Mouse (Mus musculus): ENCODE measurements around the gene Fam81b.

- TF ChIP-seq CHD1 (IDR thresholded peaks at IDR 0.05; ENCODE audit: low read depth, low read length) (no peak), EP300 (IDR thresholded peaks at IDR 0.05; ENCODE audit: low read length) (no peak), PAX5 (IDR thresholded peaks at IDR 0.05; ENCODE audit: low read length) (no peak), RAD21 (IDR thresholded peaks at IDR 0.05; ENCODE audit: low read depth, low read length) (no peak), CHD2 (IDR thresholded peaks at IDR 0.05; ENCODE audit: low read length) (no peak), MEF2A (IDR thresholded peaks at IDR 0.05; ENCODE audit: borderline replicate concordance, low read depth, low read length) (no peak), BHLHE40 (IDR thresholded peaks at IDR 0.05; ENCODE audit: low read depth, low read length) (no peak), POLR2A (IDR thresholded peaks at IDR 0.05; ENCODE audit: low read depth, low read length) (no peak), CTCF (conservative IDR thresholded peaks at IDR 0.05 in 1 of 2, IDR thresholded peaks at IDR 0.05 in 1 of 2; ENCODE audit: low read depth in 2 of 2, low read length in 2 of 2) (no peak), JUND (conservative IDR thresholded peaks at IDR 0.05; ENCODE audit: low read depth, low read length) (no peak)
Measured at GRCm38 (mm10) chr13:76258766-76259165, 46.1 kb downstream of the Fam81b start.

All from CH12.LX (cell line).